Mouse (Mus musculus) small intestine, adult 2 months (tissue): Measurements from ENCODE around the gene Khdrbs2.

ENCODE experiments used
- CTCF ChIP-seq: fragments of 200-500 bp; IDR thresholded peaks from 2 replicates; pipeline ENCODE4 v1.5.1; 2012; ENCODE audit warnings: low read depth, mild to moderate bottlenecking, control low read depth, inconsistent platforms, low read length, moderate library complexity, mixed read lengths; ENCODE audit not compliant: insufficient replicate concordance, insufficient read length; ENCODE audit errors: extremely low read depth
- POLR2A ChIP-seq: fragments of 200-500 bp; IDR thresholded peaks from 2 replicates; pipeline ENCODE4 v1.6.1; 2012; ENCODE audit warnings: low read depth, mild to moderate bottlenecking, control low read depth, inconsistent platforms, low read length, moderate library complexity

DNA sequence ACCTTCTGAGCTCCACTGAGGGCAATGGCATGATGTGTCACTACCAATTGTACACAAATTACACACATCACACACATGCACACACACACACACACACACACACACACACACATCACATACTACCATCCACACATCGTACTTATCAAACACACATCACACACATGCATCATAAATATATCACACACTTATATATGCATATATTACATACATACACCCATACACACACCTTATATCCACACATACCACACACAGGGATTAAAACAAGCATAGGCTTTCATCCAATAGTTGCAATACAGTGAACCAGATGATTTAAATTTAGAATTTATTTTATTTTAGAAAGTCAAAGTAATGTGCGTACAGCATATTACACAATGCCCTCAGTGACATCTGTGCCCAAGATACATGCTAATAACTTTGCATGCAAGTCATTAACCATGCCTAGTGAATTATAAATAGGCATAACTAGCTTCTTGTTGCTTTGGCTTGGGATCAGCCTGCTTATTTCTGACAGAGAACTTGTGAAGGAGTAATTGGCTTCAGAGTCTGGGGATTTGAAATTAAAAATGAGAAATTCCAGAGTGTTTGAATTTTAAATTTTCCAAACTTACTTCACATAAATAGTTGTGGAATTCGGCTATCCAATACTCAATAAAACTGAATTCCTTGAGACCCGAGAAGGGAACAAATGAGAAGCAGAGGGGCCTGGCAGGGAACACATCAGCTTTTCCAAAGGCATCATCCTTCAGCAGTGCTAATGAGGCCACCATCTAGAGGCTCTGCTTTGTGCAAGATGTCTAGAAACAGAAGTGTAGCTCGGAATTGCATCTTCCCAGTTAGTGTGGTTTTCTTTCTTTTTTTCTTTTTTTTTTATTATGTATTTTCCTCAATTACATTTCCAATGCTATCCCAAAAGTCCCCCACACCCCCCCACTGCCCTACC, 460.2 kb downstream of the Khdrbs2 start:
- no peak for TF ChIP-seq CTCF
- no peak for TF ChIP-seq POLR2A
